Mouse (Mus musculus): Measurements from ENCODE around the gene Cfap65. TPM values are rescaled to one million over a fixed set of nuclear protein-coding genes. Genes with fewer than 3 reads are reported as not detected.

The Cfap65 gene
- polyA plus RNA-seq, 1 experiment: not detected

DNA sequence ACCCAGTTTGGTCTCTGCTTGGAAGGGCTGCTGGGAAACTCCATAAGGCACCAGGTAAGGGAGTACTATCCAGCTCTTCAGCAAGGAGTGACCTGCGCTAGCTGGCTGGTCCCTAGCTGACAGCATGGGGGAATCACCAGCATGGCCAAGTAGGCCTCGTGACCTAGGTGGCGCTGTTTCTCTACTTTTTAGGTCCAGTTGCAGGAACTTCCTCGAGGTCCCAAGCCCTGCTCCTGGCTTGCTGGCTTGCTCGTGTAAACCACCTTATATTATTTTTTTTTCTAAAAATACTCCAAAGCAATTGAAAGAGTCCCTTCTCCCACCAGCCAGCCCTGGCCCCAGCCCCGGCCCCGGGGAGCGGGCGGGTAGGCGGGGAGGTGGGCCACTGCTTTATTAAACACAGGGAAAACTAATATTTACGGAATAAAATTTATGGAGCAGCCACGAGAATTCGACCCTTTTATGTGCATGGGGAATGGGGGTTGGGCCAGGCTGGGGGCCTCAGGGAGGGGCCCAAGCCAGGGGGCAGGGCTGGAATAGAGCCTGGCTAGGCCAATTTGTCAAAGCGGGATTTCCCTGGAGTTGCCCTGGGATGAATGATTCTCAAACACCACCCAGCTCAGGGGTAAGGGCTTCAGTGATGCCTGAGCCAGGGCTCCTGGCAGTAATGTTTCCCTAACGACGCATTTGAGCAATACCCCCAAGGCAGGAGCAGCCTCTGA lies 29.3 kb upstream of the Cfap65 start:
- Histone ChIP-seq H3K27ac (ENCODE audit: insufficient read depth, low read length) (no peak overlapping the region), H3K27me3 (ENCODE audit: control insufficient read depth, insufficient read depth, low read length) (no peaks in the 10 kb centered on the region), H3K4me3 (ENCODE audit: extremely low read depth, insufficient read depth, insufficient read length) (no peak overlapping the region), H3K4me1 (ENCODE audit: control insufficient read depth, insufficient read depth, insufficient read length) (no peaks in the 10 kb centered on the region), H3K36me3 (ENCODE audit: control insufficient read depth, insufficient read depth, low read length) (no peaks in the 10 kb centered on the region)
- 35% methylated on average over 16 of the region's 16 CpGs for WGBS
- DNase-seq (ENCODE audit: low read depth in 1 of 2, low spot score in 2 of 2): peak; percentile 17 to 37
- TF ChIP-seq POLR2A (IDR thresholded peaks at IDR 0.05; ENCODE audit: low read depth, low read length): no peak
- TF ChIP-seq CTCF (IDR thresholded peaks at IDR 0.05; ENCODE audit: extremely low read depth, insufficient read depth, insufficient read length, insufficient replicate concordance): peak; percentile 53; the same call in 1 of the 2 replicates

DNA sequence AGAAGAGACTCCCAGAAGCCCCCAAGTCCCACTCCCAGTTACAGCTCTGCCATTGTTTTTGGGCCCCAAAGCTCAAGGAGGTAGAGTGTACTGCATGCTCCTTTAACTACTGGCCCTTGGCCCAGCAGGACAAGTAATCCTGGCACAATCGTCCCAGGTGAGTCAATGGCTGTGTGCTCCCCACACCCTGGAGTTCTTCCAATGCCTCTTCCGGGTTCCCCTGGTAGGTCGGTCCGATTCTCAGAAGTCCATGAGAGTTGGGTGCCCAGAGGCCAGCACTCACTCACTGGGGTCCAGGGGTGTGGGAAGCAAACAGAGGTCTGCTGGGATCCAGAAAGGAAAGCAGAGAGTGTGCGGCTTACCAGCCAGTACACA lies 27.4 kb upstream of the Cfap65 start:
- no peaks in the 10 kb centered on the region for H3K4me1 ChIP-seq (ENCODE audit: control insufficient read depth, insufficient read depth, insufficient read length)
- TF ChIP-seq CTCF (IDR thresholded peaks at IDR 0.05; ENCODE audit: extremely low read depth, insufficient read depth, insufficient read length, insufficient replicate concordance) (no peak), POLR2A (IDR thresholded peaks at IDR 0.05; ENCODE audit: low read depth, low read length) (no peak)
- no peaks in the 10 kb centered on the region for H3K36me3 ChIP-seq (ENCODE audit: control insufficient read depth, insufficient read depth, low read length)
- 85% methylated on average over 5 of the region's 5 CpGs for WGBS
- no peak overlapping the region for H3K4me3 ChIP-seq (ENCODE audit: extremely low read depth, insufficient read depth, insufficient read length)
- H3K27ac ChIP-seq (ENCODE audit: insufficient read depth, low read length): no peak overlapping the region
- no peak for DNase-seq (ENCODE audit: low read depth in 1 of 2, low spot score in 2 of 2)
- H3K27me3 ChIP-seq (ENCODE audit: control insufficient read depth, insufficient read depth, low read length): no peaks in the 10 kb centered on the region

DNA sequence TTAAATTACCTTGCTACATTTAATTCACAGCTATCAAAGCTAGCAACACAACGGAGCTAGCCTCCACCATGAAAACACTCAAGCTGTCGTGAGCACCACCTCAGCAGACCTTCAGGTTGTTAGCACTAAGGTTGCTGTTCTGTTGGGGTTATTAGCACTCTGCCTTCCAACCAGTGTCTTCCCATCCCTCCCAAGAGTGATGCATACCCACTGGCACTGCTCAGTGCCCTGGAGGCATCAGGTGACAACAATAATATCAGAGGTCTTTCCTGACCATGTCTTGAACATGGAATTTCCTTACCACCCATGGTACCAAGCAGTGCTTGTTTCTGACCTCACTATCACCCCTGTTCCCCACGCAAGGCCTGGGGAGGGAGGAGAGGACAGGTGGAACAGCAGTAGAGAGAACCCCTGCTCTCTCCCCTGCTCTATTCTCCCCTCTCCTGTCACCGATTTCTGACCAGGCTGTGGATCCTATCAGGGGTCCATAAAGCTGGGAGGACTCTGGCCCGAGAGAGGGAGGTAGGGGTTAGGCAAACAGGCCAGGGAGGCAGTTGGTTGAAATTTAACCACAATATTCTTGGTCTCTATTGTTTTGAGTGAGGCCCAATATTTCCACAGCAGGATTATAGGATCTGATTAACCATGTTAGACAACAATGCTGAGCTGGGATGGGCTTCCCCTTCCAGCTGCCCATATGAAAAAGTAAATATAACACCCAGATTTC lies 26.9 kb upstream of the Cfap65 start:
- no peak overlapping the region for H3K27ac ChIP-seq (ENCODE audit: insufficient read depth, low read length)

DNA sequence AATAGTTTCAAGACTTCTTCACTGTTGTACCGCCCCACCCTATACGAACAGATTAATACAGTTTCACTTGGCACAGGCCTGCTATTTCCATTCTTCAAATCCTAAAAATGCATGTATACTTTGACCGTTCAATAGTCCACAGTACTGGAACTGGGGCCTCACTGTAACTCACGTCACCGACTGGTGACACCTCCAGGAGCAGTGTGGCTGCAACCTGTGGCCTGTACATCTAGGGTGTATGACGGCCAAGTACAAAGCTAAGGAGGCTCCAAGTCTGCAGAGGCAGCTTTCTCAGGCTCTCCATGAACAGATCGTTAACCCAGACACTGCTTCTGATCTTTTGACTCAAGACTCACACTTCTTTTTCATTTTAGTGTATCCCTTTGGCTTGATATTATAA lies 26.3 kb upstream of the Cfap65 start:
- Histone ChIP-seq H3K4me3 (ENCODE audit: extremely low read depth, insufficient read depth, insufficient read length) (no peak overlapping the region), H3K27ac (ENCODE audit: insufficient read depth, low read length) (no peak overlapping the region), H3K4me1 (ENCODE audit: control insufficient read depth, insufficient read depth, insufficient read length) (no peaks in the 10 kb centered on the region), H3K27me3 (ENCODE audit: control insufficient read depth, insufficient read depth, low read length) (no peaks in the 10 kb centered on the region), H3K36me3 (ENCODE audit: control insufficient read depth, insufficient read depth, low read length) (no peaks in the 10 kb centered on the region)
- TF ChIP-seq POLR2A (IDR thresholded peaks at IDR 0.05; ENCODE audit: low read depth, low read length): no peak
- TF ChIP-seq CTCF (IDR thresholded peaks at IDR 0.05; ENCODE audit: extremely low read depth, insufficient read depth, insufficient read length, insufficient replicate concordance): no peak
- DNase-seq (ENCODE audit: low read depth in 1 of 2, low spot score in 2 of 2): no peak
- 87% methylated on average over 7 of the region's 7 CpGs for WGBS

More for the DNA sequence above, 26.9 kb upstream of the Cfap65 start:
- Histone ChIP-seq H3K4me1 (ENCODE audit: control insufficient read depth, insufficient read depth, insufficient read length) (no peaks in the 10 kb centered on the region), H3K27me3 (ENCODE audit: control insufficient read depth, insufficient read depth, low read length) (no peaks in the 10 kb centered on the region), H3K36me3 (ENCODE audit: control insufficient read depth, insufficient read depth, low read length) (no peaks in the 10 kb centered on the region), H3K4me3 (ENCODE audit: extremely low read depth, insufficient read depth, insufficient read length) (no peak overlapping the region)
- 80% methylated on average over 5 of the region's 5 CpGs for WGBS
- TF ChIP-seq CTCF (IDR thresholded peaks at IDR 0.05; ENCODE audit: extremely low read depth, insufficient read depth, insufficient read length, insufficient replicate concordance): no peak
- no peak for TF ChIP-seq POLR2A (IDR thresholded peaks at IDR 0.05; ENCODE audit: low read depth, low read length)
- no peak for DNase-seq (ENCODE audit: low read depth in 1 of 2, low spot score in 2 of 2)

DNA sequence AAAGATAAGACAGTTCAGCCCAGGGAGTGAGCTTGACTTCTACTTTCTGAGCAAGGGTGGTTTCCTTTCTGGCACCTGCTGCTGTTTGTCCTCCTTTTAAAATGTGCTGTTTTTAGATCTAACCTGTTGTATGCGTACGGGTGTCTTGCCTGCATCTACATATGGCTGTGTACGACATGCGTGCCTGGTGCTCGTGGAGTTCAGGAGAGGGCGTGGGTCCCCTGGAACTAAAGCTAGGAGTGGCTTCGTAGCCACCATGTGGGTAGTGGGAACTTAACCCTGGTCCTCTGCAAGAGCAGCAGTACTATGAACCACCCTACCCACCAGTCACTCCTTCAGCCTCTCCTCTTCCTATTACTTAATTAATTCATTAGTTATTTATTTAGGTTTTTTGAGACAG lies 24.7 kb upstream of the Cfap65 start:
- no peaks in the 10 kb centered on the region for H3K4me1 ChIP-seq (ENCODE audit: control insufficient read depth, insufficient read depth, insufficient read length)
- H3K27me3 ChIP-seq (ENCODE audit: control insufficient read depth, insufficient read depth, low read length): no peaks in the 10 kb centered on the region
- no peak overlapping the region for H3K27ac ChIP-seq (ENCODE audit: insufficient read depth, low read length)
- no peak for DNase-seq (ENCODE audit: low read depth in 1 of 2, low spot score in 2 of 2)
- no peaks in the 10 kb centered on the region for H3K36me3 ChIP-seq (ENCODE audit: control insufficient read depth, insufficient read depth, low read length)
- H3K4me3 ChIP-seq (ENCODE audit: extremely low read depth, insufficient read depth, insufficient read length): no peak overlapping the region
- 73% methylated on average over 7 of the region's 7 CpGs for WGBS
- TF ChIP-seq CTCF (IDR thresholded peaks at IDR 0.05; ENCODE audit: extremely low read depth, insufficient read depth, insufficient read length, insufficient replicate concordance): no peak

DNA sequence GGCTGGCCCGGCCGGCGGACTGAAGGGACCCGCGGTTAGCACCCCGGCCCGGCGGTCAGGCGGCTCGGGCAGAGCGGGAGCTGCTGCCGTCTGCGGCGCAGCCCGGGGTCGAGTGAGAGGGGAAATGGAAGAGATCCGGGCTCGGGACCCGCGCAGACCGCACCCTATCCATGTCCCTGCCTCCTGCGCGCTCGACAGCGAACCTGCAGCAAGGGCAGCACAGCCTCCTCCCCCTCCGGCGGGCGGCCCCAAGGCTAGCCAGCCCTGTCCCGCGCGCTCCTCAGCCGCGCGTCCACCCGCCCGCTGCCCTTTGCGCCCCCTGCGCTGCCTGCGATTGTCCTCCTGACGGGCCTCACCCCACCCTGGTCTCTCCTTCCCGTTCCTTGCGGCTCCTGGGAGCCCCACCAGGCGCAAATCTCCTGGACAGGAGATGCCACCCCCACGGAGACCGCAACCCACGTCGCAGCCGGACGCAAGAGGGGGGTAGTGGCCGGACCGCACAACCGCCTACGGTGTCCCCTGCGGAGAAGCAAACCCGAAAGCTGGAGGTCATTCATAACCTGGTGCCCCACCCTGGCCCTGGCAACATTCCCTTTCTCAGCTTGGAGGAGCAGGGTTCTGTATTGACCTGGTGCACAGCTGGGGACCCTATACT lies 16.3 kb upstream of the Cfap65 start, which contains the start of gene Ihh:
Ihh (minus strand) TSS at position 117 of the 655 bp plus-strand sequence.
- H3K36me3 ChIP-seq (ENCODE audit: control insufficient read depth, insufficient read depth, low read length): no peaks in the 10 kb centered on the region
- H3K4me3 ChIP-seq (ENCODE audit: extremely low read depth, insufficient read depth, insufficient read length): no peak within 1 kb of the TSS
- 8% methylated on average over 50 of the region's 55 CpGs for WGBS
- no peak within 1 kb of the TSS for H3K27ac ChIP-seq (ENCODE audit: insufficient read depth, low read length)
- peaks cover 27% of the 10 kb centered on the region for H3K27me3 ChIP-seq (ENCODE audit: control insufficient read depth, insufficient read depth, low read length)
- DNase-seq (ENCODE audit: low read depth in 1 of 2, low spot score in 2 of 2): no peak
- no peaks in the 10 kb centered on the region for H3K4me1 ChIP-seq (ENCODE audit: control insufficient read depth, insufficient read depth, insufficient read length)
- no peak for TF ChIP-seq CTCF (IDR thresholded peaks at IDR 0.05; ENCODE audit: extremely low read depth, insufficient read depth, insufficient read length, insufficient replicate concordance)
- TF ChIP-seq POLR2A (IDR thresholded peaks at IDR 0.05; ENCODE audit: low read depth, low read length): no peak

Measured in spleen, adult 2 months (tissue).